Comparison of ENCODE assay signal across 7 mouse cellular contexts in genomic region chr14:19986614-19987357, GRCm38 (mm10). TPM values are rescaled to one million over a fixed set of nuclear protein-coding genes. Genes with fewer than 3 reads are reported as not detected.
DNase-seq lines count a peak whose midpoint lies in the region; ATAC-seq lines count a peak whose summit lies in the region.

No protein-coding gene starts in this region.

- peak overlapping the region; percentile 88 for H3K27ac ChIP-seq in intestine, embryonic 15.5 days

- peaks cover 21% of the 10 kb centered on the region for H3K4me1 ChIP-seq in intestine, embryonic 15.5 days (replicated peaks)

- no peak overlapping the region for H3K4me3 ChIP-seq in intestine, embryonic 15.5 days (replicated peaks)

- intact Hi-C loops in left cerebral cortex, postnatal 36 days (cut with DNase I): no loop called here

- peak; percentile 63 for DNase-seq in adrenal gland, adult 8-10 months
- peak; percentile 98 for DNase-seq in embryo, embryonic 10.5 days (ENCODE audit: low spot score)
- peak; percentile 74 to 75 for DNase-seq in left cerebral cortex, postnatal 36 days (ENCODE audit: low spot score in 2 of 2)
- peak; percentile 97 for DNase-seq in mesoderm, embryonic 11.5 days (ENCODE audit: low read depth, low spot score)
- DNase-seq in spleen, adult 12 weeks (ENCODE audit: low spot score): peak; percentile 14

- H3K9ac ChIP-seq in intestine, embryonic 15.5 days: peak overlapping the region; percentile 27; the same call in 1 of the 2 replicates

- H3K4me2 ChIP-seq in intestine, embryonic 15.5 days (replicated peaks): peak overlapping the region; percentile 59

- H3K9me3 ChIP-seq in intestine, embryonic 15.5 days: no peaks in the 10 kb centered on the region

- no peaks in the 10 kb centered on the region for H3K36me3 ChIP-seq in intestine, embryonic 15.5 days

- H3K27me3 ChIP-seq in intestine, embryonic 15.5 days (replicated peaks): no peaks in the 10 kb centered on the region

- WGBS in intestine, embryonic 15.5 days: 2% methylated on average over 13 of the region's 13 CpGs

- ATAC-seq in granulocyte monocyte progenitor cell, adult 5-6 weeks (replicated peaks; ENCODE audit: poor library complexity, severe bottlenecking): peak; percentile 66
- ATAC-seq in intestine, embryonic 15.5 days: peak; percentile 83

RNA-seq across cellular contexts. Expression of gene Gng2, which starts 9.4 kb away (rescaled TPM):
- total RNA-seq in adrenal gland, adult 8-10 months (2022): 10 to 100 TPM; 30.0 to 52.2 (median 41.3) TPM
- total RNA-seq in granulocyte monocyte progenitor cell, adult 5-6 weeks (2014; fragmentation: Nextera tagmentation): 24.8 and 36.0 TPM in 2 replicates
- 25.9 and 52.6 TPM in 2 replicates for total RNA-seq in granulocyte monocyte progenitor cell, adult 5-6 weeks (2017)
- polyA plus RNA-seq in intestine, embryonic 15.5 days (2015; fragmentation: Nextera tagmentation; extraction: Ambion mirVana): 52.1 and 55.7 TPM in 2 replicates
- total RNA-seq in left cerebral cortex, postnatal 36 days (2021): 100 to 1,000 TPM; 210 to 214 TPM

Comparison
In these comparisons a context has a peak if more than half of its experiments do, and no peak if none do; other contexts are left out.
1. DNase-seq: peak in every context shown above with its lines; median percentile 98 in embryo, embryonic 10.5 days; 97 in mesoderm, embryonic 11.5 days; 74 in left cerebral cortex, postnatal 36 days; 63 in adrenal gland, adult 8-10 months; 14 in spleen, adult 12 weeks.